Mouse (Mus musculus) MEL (cell line): ENCODE measurements around the gene N4bp2l1. TPM values are rescaled to one million over a fixed set of nuclear protein-coding genes. Genes with fewer than 3 reads are reported as not detected.

Source experiments
- DNase-seq: peaks from one replicate; pipeline ENCODE4 v3.0.0; 2011; ENCODE audit warnings: low read depth, low spot score
- H3K27ac ChIP-seq: 2 replicates; pipeline ENCODE4 v1.5.1; 2012; ENCODE audit warnings: low read depth, mild to moderate bottlenecking, control low read depth, low read length, moderate library complexity; ENCODE audit not compliant: control insufficient read depth
- H3K27me3 ChIP-seq, 2 experiments: fragments of 150-350 bp in 1 of 2; sonication (generic) in 1 of 2; 2 replicates each; pipeline ENCODE4 v1.6.1; 2012; ENCODE audit warnings: low read length in 2 of 2, mild to moderate bottlenecking in 2 of 2, improper control_type of control experiment in 1 of 2, moderate library complexity in 1 of 2; ENCODE audit not compliant: insufficient read depth in 2 of 2, control insufficient read depth in 1 of 2
- H3K36me3 ChIP-seq, 2 experiments: 2 replicates each; pipeline ENCODE4 v1.6.1; 2012 to 2014; ENCODE audit warnings: low read length in 2 of 2, improper control_type of control experiment in 1 of 2, inconsistent platforms in 1 of 2, mild to moderate bottlenecking in 1 of 2; ENCODE audit not compliant: insufficient read depth in 2 of 2, control insufficient read depth in 1 of 2
- H3K4me1 ChIP-seq, 2 experiments: fragments of 150-350 bp in 1 of 2; sonication (generic) in 1 of 2; 2 replicates each; pipeline ENCODE4 v1.6.1; 2012; ENCODE audit warnings: low read length in 2 of 2, improper control_type of control experiment in 1 of 2, mild to moderate bottlenecking in 1 of 2; ENCODE audit not compliant: insufficient read depth in 2 of 2, control insufficient read depth in 1 of 2
- H3K4me3 ChIP-seq, 2 experiments: fragments of 150-350 bp in 1 of 2; sonication (generic) in 1 of 2; 2 replicates each; pipeline ENCODE4 v1.5.1; 2012; ENCODE audit warnings: low read depth in 2 of 2, low read length in 2 of 2, mild to moderate bottlenecking in 2 of 2, moderate library complexity in 2 of 2, control low read depth in 1 of 2, improper control_type of control experiment in 1 of 2; ENCODE audit not compliant: control insufficient read depth in 1 of 2, insufficient read depth in 1 of 2
- H3K79me2 ChIP-seq: 2 replicates; pipeline ENCODE4 v1.6.1; 2012; ENCODE audit warnings: mild to moderate bottlenecking, low read length, moderate library complexity; ENCODE audit not compliant: control insufficient read depth, poor library complexity, insufficient read depth
- H3K9ac ChIP-seq: 2 replicates; pipeline ENCODE4 v1.6.1; 2012; ENCODE audit warnings: low read depth, mild to moderate bottlenecking, control low read depth, low read length, moderate library complexity; ENCODE audit not compliant: control insufficient read depth, poor library complexity, severe bottlenecking
- H3K9me3 ChIP-seq: fragments of 150-350 bp; sonication (generic); replicated peaks from 2 replicates; pipeline ENCODE4 v1.6.1; 2012; ENCODE audit warnings: mild to moderate bottlenecking, low read length, improper control_type of control experiment, moderate library complexity; ENCODE audit not compliant: insufficient read depth
- BHLHE40 ChIP-seq: IDR thresholded peaks from 2 replicates; pipeline ENCODE4 v1.6.1; 2012; ENCODE audit warnings: low read depth, mild to moderate bottlenecking, inconsistent platforms, low read length, improper control_type of control experiment, borderline replicate concordance
- CHD2 ChIP-seq: IDR thresholded peaks from 2 replicates; pipeline ENCODE4 v1.6.1; 2011; ENCODE audit warnings: low read length, improper control_type of control experiment
- CTCF ChIP-seq, 3 experiments: IDR thresholded peaks in 2 of 3; conservative IDR thresholded peaks in 1 of 3; 2 replicates each; pipeline ENCODE4 v1.5.1; 2011 to 2012; ENCODE audit warnings: low read length in 3 of 3, low read depth in 2 of 3, mild to moderate bottlenecking in 2 of 3, improper control_type of control experiment in 1 of 3, inconsistent platforms in 1 of 3, mixed read lengths in 1 of 3, moderate library complexity in 1 of 3; ENCODE audit not compliant: control insufficient read depth in 1 of 3, insufficient read depth in 1 of 3, poor library complexity in 1 of 3, severe bottlenecking in 1 of 3
- ELF1 ChIP-seq: IDR thresholded peaks from 2 replicates; pipeline ENCODE4 v1.6.1; 2014; ENCODE audit warnings: low read depth, mild to moderate bottlenecking, inconsistent platforms, low read length, improper control_type of control experiment, moderate library complexity
- ETS1 ChIP-seq: IDR thresholded peaks from 2 replicates; pipeline ENCODE4 v1.6.1; 2012; ENCODE audit warnings: low read depth, mild to moderate bottlenecking, inconsistent platforms, low read length, improper control_type of control experiment, moderate library complexity
- GABPA ChIP-seq: IDR thresholded peaks from 2 replicates; pipeline ENCODE4 v1.6.1; 2012; ENCODE audit warnings: low read depth, mild to moderate bottlenecking, inconsistent platforms, low read length, improper control_type of control experiment, moderate library complexity
- HCFC1 ChIP-seq: IDR thresholded peaks from 2 replicates; pipeline ENCODE4 v1.6.1; 2012; ENCODE audit warnings: low read depth, mild to moderate bottlenecking, inconsistent platforms, low read length, improper control_type of control experiment, moderate library complexity
- KAT2A ChIP-seq: conservative IDR thresholded peaks from 2 replicates; pipeline ENCODE4 v1.6.1; 2012; ENCODE audit warnings: low read depth, low read length, improper control_type of control experiment, inconsistent platforms
- MAFK ChIP-seq: IDR thresholded peaks from 2 replicates; pipeline ENCODE4 v1.6.1; 2011; ENCODE audit warnings: low read depth, mild to moderate bottlenecking, low read length, improper control_type of control experiment, borderline replicate concordance
- MAX ChIP-seq: IDR thresholded peaks from 2 replicates; pipeline ENCODE4 v1.6.1; 2011; ENCODE audit warnings: low read length, improper control_type of control experiment
- MAZ ChIP-seq: IDR thresholded peaks from 2 replicates; pipeline ENCODE4 v1.6.1; 2012; ENCODE audit warnings: low read depth, mild to moderate bottlenecking, inconsistent platforms, low read length, improper control_type of control experiment
- MEF2A ChIP-seq: IDR thresholded peaks from 2 replicates; pipeline ENCODE4 v1.6.1; 2014; ENCODE audit warnings: low read depth, mild to moderate bottlenecking, inconsistent platforms, low read length, improper control_type of control experiment; ENCODE audit not compliant: poor library complexity, insufficient replicate concordance, severe bottlenecking; ENCODE audit errors: extremely low read depth
- MXI1 ChIP-seq: IDR thresholded peaks from 2 replicates; pipeline ENCODE4 v1.6.1; 2011; ENCODE audit warnings: mild to moderate bottlenecking, low read depth, low read length, improper control_type of control experiment
- MYB ChIP-seq: IDR thresholded peaks from 2 replicates; pipeline ENCODE4 v1.6.1; 2011; ENCODE audit warnings: mild to moderate bottlenecking, low read depth, low read length, improper control_type of control experiment
- MYC ChIP-seq: IDR thresholded peaks from 2 replicates; pipeline ENCODE4 v1.6.1; 2011; ENCODE audit warnings: low read depth, mild to moderate bottlenecking, low read length, improper control_type of control experiment, moderate library complexity
- NELFE ChIP-seq: IDR thresholded peaks from 2 replicates; pipeline ENCODE4 v1.6.1; 2011; ENCODE audit warnings: low read depth, low read length, improper control_type of control experiment
- NRF1 ChIP-seq: IDR thresholded peaks from 2 replicates; pipeline ENCODE4 v1.6.1; 2014; ENCODE audit warnings: low read depth, mild to moderate bottlenecking, inconsistent platforms, low read length, improper control_type of control experiment, moderate library complexity; ENCODE audit not compliant: poor library complexity, insufficient read depth, severe bottlenecking
- POLR2AphosphoS5 ChIP-seq: IDR thresholded peaks from 2 replicates; pipeline ENCODE4 v1.6.1; 2012; ENCODE audit warnings: low read depth, borderline replicate concordance, mild to moderate bottlenecking, inconsistent platforms, low read length, moderate library complexity, mixed read lengths
- RAD21 ChIP-seq: IDR thresholded peaks from 2 replicates; pipeline ENCODE4 v1.6.1; 2011; ENCODE audit warnings: mild to moderate bottlenecking, low read depth, low read length, improper control_type of control experiment
- SIN3A ChIP-seq: IDR thresholded peaks from 2 replicates; pipeline ENCODE4 v1.6.1; 2012; ENCODE audit warnings: low read length, improper control_type of control experiment, inconsistent platforms
- TBP ChIP-seq: IDR thresholded peaks from 2 replicates; pipeline ENCODE4 v1.8.0; 2011; ENCODE audit warnings: low read depth, low read length, improper control_type of control experiment
- TCF12 ChIP-seq: IDR thresholded peaks from 2 replicates; pipeline ENCODE4 v1.6.1; 2014; ENCODE audit warnings: low read depth, mild to moderate bottlenecking, inconsistent platforms, low read length, improper control_type of control experiment, moderate library complexity
- UBTF ChIP-seq: IDR thresholded peaks from 2 replicates; pipeline ENCODE4 v1.6.1; 2012; ENCODE audit warnings: low read depth, mild to moderate bottlenecking, inconsistent platforms, low read length, improper control_type of control experiment, moderate library complexity, borderline replicate concordance; ENCODE audit not compliant: insufficient read depth
- USF1 ChIP-seq: IDR thresholded peaks from 2 replicates; pipeline ENCODE4 v1.6.1; 2014; ENCODE audit warnings: low read depth, mild to moderate bottlenecking, inconsistent platforms, low read length, improper control_type of control experiment, moderate library complexity
- ZC3H11A ChIP-seq: IDR thresholded peaks from 2 replicates; pipeline ENCODE4 v1.6.1; 2012; ENCODE audit warnings: low read depth, mild to moderate bottlenecking, inconsistent platforms, low read length, improper control_type of control experiment
- ZKSCAN1 ChIP-seq: IDR thresholded peaks from 2 replicates; pipeline ENCODE4 v1.6.1; 2012; ENCODE audit warnings: low read depth, mild to moderate bottlenecking, inconsistent platforms, low read length, improper control_type of control experiment, moderate library complexity
- ZNF384 ChIP-seq: IDR thresholded peaks from 2 replicates; pipeline ENCODE4 v1.6.1; 2012; ENCODE audit warnings: low read depth, mild to moderate bottlenecking, inconsistent platforms, low read length, improper control_type of control experiment
- polyA plus RNA-seq, 2 experiments: library from polyadenylated mRNA; stranded (reverse) in 1 of 2; unstranded in 1 of 2; fragments of >175 nt in 1 of 2; fragments of >200 nt in 1 of 2; gene quantifications; 2 replicates each; pipeline versions ENCODE4 v1.2.1 to v1.2.4; 2012; ENCODE audit warnings: low replicate concordance in 2 of 2, low read depth in 1 of 2; ENCODE audit not compliant: insufficient read length in 2 of 2, insufficient read depth in 1 of 2, missing spikeins in 1 of 2
- total RNA-seq: library from RNA; depleted of rRNA; stranded (reverse); fragments of 300-350 nt; gene quantifications from 2 replicates; pipeline ENCODE4 v1.2.3, GENCODE M21; 2012

N4bp2l1 gene
- total and polyA plus RNA-seq, 3 experiments: 2.6 to 15.0 TPM; not detected in 1

DNA sequence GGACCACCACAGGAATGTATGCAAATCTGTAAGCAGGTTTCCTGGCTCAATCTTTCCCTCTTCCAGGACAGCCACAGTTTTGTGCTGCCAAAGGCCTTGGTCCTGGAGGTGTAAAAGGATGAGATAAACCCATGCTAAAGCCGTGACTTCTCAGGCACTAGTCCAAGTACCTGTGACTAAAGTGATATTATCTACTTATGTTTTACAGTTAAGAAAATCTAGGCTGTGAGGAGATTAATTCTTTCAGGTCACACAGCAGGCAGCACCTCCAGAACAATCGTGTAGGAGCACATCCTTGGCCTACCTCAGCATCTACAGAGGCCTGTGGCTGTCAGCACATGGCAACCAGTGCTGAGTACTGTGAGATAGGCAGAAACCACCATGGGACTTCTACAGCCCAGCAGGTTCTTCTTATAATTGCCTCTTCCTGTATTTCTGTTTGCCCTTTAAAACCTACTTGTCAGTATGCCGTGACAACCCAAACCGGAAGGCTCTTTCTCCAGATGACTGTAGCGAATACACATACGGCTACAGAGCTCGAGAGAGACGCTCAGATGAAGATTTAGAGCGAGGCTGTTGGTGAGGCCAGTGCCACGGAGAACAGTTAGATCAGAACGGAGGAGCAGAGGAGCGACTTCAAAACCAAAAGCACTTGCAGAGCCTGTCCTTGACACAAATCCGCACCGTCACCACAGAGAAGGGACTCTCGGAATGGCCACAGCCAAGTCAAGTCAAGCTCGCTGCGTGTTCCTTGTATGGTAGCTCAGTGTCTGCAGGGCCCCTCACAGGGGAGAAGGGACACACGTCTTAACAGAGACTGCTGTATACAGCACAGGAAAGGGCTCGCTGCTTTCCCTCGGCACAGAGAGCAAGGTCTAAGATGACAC is 3.8 kb upstream of the N4bp2l1 start:
- H3K9me3 ChIP-seq: no peaks in the 10 kb centered on the region
- peaks cover 8% of the 10 kb centered on the region in 2 experiments; a peak in 3 of 4 replicates for H3K4me1 ChIP-seq
- no peaks in the 10 kb centered on the region for H3K79me2 ChIP-seq
- DNase-seq: no peak
- no peak overlapping the region for H3K9ac ChIP-seq
- no peak overlapping the region for H3K27ac ChIP-seq
- no peaks in the 10 kb centered on the region for H3K27me3 ChIP-seq
- H3K4me3 ChIP-seq: no peak overlapping the region
- no peak for TF ChIP-seq MAX
- TF ChIP-seq ZNF384: no peak
- no peak for TF ChIP-seq ZC3H11A
- no peak for TF ChIP-seq MXI1
- TF ChIP-seq SIN3A: no peak
- TF ChIP-seq MYB: no peak
- no peak for TF ChIP-seq TCF12
- TF ChIP-seq HCFC1: no peak
- no peak for TF ChIP-seq CHD2
- TF ChIP-seq ELF1: no peak
- TF ChIP-seq NRF1: no peak
- TF ChIP-seq ZKSCAN1: no peak
- no peak for TF ChIP-seq CTCF (IDR thresholded peaks at IDR 0.05 in 2 of 3, conservative IDR thresholded peaks at IDR 0.05 in 1 of 3; ENCODE audit: control insufficient read depth in 1 of 3, insufficient read depth in 1 of 3, low read depth in 2 of 3, low read length in 3 of 3, poor library complexity in 1 of 3, severe bottlenecking in 1 of 3)
- TF ChIP-seq TBP: no peak
- TF ChIP-seq MYC: no peak
- TF ChIP-seq MAFK: no peak
- H3K36me3 ChIP-seq: peaks cover 0 to 13% of the 10 kb centered on the region in 2 experiments; a peak in 2 of 4 replicates

DNA sequence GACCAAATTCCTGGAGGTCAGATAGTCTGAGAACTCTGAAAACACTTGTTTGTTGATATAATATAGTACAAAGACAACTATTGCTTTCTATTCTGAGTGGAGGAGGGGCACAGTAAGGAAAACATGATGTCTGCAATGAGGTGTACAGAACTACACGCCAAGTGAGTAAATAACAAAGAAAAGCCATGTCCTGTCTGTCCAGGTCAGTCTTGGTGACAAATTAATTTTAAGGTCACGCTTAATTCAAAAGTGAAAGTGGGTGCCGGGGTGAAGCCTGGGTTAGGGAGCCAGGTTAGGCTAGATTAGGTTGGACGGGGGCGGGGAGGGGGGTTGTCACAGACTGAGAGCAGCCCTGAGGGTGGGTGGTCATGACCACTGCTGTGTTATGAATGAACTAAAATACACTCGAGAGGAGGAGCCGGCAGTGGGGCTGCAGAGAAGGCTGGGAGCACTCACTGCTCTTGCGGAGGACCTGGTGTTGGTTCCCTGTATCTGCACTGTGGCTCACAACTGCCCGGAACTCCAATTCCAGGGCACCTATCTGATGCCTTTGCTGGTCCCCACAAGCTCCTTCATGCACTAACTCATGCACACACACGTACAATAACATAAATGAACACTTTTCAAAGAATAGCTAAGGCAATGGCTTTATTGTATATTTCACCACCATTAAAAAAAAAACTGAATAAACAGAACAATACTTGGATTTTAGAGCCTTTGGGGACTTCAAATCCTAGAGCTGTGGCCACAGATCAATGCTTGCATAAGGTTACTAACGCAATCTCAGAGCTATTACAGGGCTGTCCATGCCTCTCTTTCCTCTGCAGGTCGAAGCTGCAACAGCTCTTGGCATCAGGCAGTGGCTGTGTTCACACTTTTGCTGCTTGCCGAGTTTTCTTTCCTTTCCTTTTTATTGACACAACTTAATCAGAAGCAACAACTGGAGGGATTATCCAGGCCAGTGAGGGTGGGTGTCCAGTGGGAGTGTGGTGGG is 2.6 kb upstream of the N4bp2l1 start:
- Histone ChIP-seq H3K9ac (no peak overlapping the region), H3K27ac (no peak overlapping the region), H3K36me3 (peaks cover 0 to 19% of the 10 kb centered on the region in 2 experiments; a peak in 2 of 4 replicates), H3K9me3 (no peaks in the 10 kb centered on the region), H3K27me3 (no peaks in the 10 kb centered on the region), H3K79me2 (peaks cover 1% of the 10 kb centered on the region; the same call in 1 of the 2 replicates), H3K4me3 (no peak overlapping the region), H3K4me1 (peaks cover 14 to 16% of the 10 kb centered on the region in 2 experiments)
- no peak for DNase-seq
- TF ChIP-seq UBTF: no peak
- TF ChIP-seq RAD21: no peak
- TF ChIP-seq NELFE: no peak
- no peak for TF ChIP-seq HCFC1
- no peak for TF ChIP-seq MAZ
- TF ChIP-seq USF1: no peak
- TF ChIP-seq SIN3A: no peak
- no peak for TF ChIP-seq ELF1
- TF ChIP-seq MAX: no peak
- TF ChIP-seq CHD2: no peak
- TF ChIP-seq POLR2AphosphoS5: no peak
- no peak for TF ChIP-seq MEF2A
- TF ChIP-seq BHLHE40: no peak
- no peak for TF ChIP-seq KAT2A
- no peak for TF ChIP-seq ETS1
- TF ChIP-seq GABPA: no peak
- TF ChIP-seq CTCF (IDR thresholded peaks at IDR 0.05 in 2 of 3, conservative IDR thresholded peaks at IDR 0.05 in 1 of 3; ENCODE audit: control insufficient read depth in 1 of 3, insufficient read depth in 1 of 3, low read depth in 2 of 3, low read length in 3 of 3, poor library complexity in 1 of 3, severe bottlenecking in 1 of 3): no peak
